Mouse (Mus musculus) forebrain, embryonic 15.5 days (tissue): Measurements from ENCODE around the gene Atp6v0a1. TPM values are rescaled to one million over a fixed set of nuclear protein-coding genes. Genes with fewer than 3 reads are reported as not detected.

Experiments used
- ATAC-seq: fragments of 200-750 bp; cut with Nextera tagmentation; replicated peaks from 2 replicates; pipeline ENCODE4 v1.8.0; 2017; ENCODE audit warnings: mild to moderate bottlenecking, moderate TSS enrichment, moderate library complexity
- H3K27ac ChIP-seq: fragments of 300-500 bp; sonication (generic); replicated peaks from 2 replicates; pipeline ENCODE4 v1.5.1; 2015; ENCODE audit warnings: mild to moderate bottlenecking, inconsistent platforms
- H3K27me3 ChIP-seq: fragments of 300-500 bp; sonication (generic); 2 replicates; pipeline ENCODE4 v1.6.1; 2015; ENCODE audit warnings: inconsistent platforms
- H3K36me3 ChIP-seq: fragments of 300-500 bp; sonication (generic); 2 replicates; pipeline ENCODE4 v1.6.1; 2015; ENCODE audit warnings: mild to moderate bottlenecking, inconsistent platforms
- H3K4me1 ChIP-seq: fragments of 300-500 bp; sonication (generic); 2 replicates; pipeline ENCODE4 v1.6.1; 2015; ENCODE audit warnings: inconsistent platforms
- H3K4me2 ChIP-seq: fragments of 300-500 bp; sonication (generic); replicated peaks from 2 replicates; pipeline ENCODE4 v1.6.1; 2015; ENCODE audit warnings: mild to moderate bottlenecking, inconsistent platforms
- H3K4me3 ChIP-seq: fragments of 300-500 bp; sonication (generic); 2 replicates; pipeline ENCODE4 v1.5.1; 2015; ENCODE audit warnings: mild to moderate bottlenecking, inconsistent platforms
- H3K9ac ChIP-seq: fragments of 300-500 bp; sonication (generic); replicated peaks from 2 replicates; pipeline ENCODE4 v1.6.1; 2015; ENCODE audit warnings: mild to moderate bottlenecking, inconsistent platforms
- H3K9me3 ChIP-seq: fragments of 300-500 bp; sonication (generic); 2 replicates; pipeline ENCODE4 v1.6.1; 2016; ENCODE audit warnings: inconsistent platforms
- WGBS: fragments of 180-500 bp; shearing (Covaris S2); methylation state at CpG from one replicate; pipeline ENCODE4 v1.1.7; 2015; ENCODE audit warnings: mixed read lengths; 5-methylcytosine and 5-hydroxymethylcytosine counted together
- polyA plus RNA-seq: library from polyadenylated mRNA; unstranded; fragments of >200 nt; fragmentation: Nextera tagmentation; extraction: Ambion mirVana; gene quantifications from 2 replicates; pipeline ENCODE4 v1.2.1, GENCODE M21; 2015

Atp6v0a1 gene
- polyA plus RNA-seq, 1 experiment from 2014 or later = 84.3 TPM

- WGBS = 31% methylated on average over 19 of the region's 19 CpGs
- Histone ChIP-seq H3K27ac (peak overlapping the region; percentile 95), H3K9me3 (no peaks in the 10 kb centered on the region), H3K9ac (peak overlapping the region; percentile 92), H3K36me3 (no peaks in the 10 kb centered on the region), H3K4me2 (peak overlapping the region; percentile 99), H3K4me1 (peaks cover 44% of the 10 kb centered on the region), H3K27me3 (peaks cover 32% of the 10 kb centered on the region), H3K4me3 (peak overlapping the region; percentile 88)
- ATAC-seq = peak; percentile 12
Observed at GRCm38 (mm10) chr11:101083083-101083697, 73.9 kb downstream of the Atp6v0a1 start.

GRCm38 (mm10) chr11:101084246-101084645 lies 75.0 kb downstream of the Atp6v0a1 start:
- ATAC-seq = no peak
- Histone ChIP-seq H3K4me1 (peaks cover 50% of the 10 kb centered on the region), H3K27ac (no peak overlapping the region), H3K9me3 (no peaks in the 10 kb centered on the region), H3K4me2 (no peak overlapping the region), H3K36me3 (peaks cover 8% of the 10 kb centered on the region), H3K4me3 (no peak overlapping the region), H3K27me3 (peaks cover 21% of the 10 kb centered on the region), H3K9ac (no peak overlapping the region)
- WGBS = 89% methylated on average over 14 of the region's 14 CpGs

- no peak overlapping the region for H3K9ac ChIP-seq
- peaks cover 47% of the 10 kb centered on the region for H3K4me1 ChIP-seq
- WGBS = 94% methylated on average over 12 of the region's 12 CpGs
- no peak overlapping the region for H3K27ac ChIP-seq
- no peaks in the 10 kb centered on the region for H3K9me3 ChIP-seq
- H3K4me3 ChIP-seq = no peak overlapping the region
- ATAC-seq = no peak
- H3K36me3 ChIP-seq = peaks cover 13% of the 10 kb centered on the region
- H3K27me3 ChIP-seq = peaks cover 16% of the 10 kb centered on the region
- no peak overlapping the region for H3K4me2 ChIP-seq
Observed at GRCm38 (mm10) chr11:101084811-101085210, 75.6 kb downstream of the Atp6v0a1 start.

GRCm38 (mm10) chr11:101085617-101086322 lies 76.5 kb downstream of the Atp6v0a1 start:
- Histone ChIP-seq H3K4me3 (no peak overlapping the region), H3K27ac (0 out of 2 replicates have a peak overlapping the region, but pooled peaks have one; percentile 86), H3K4me2 (no peak overlapping the region), H3K9ac (no peak overlapping the region), H3K4me1 (peaks cover 47% of the 10 kb centered on the region), H3K9me3 (no peaks in the 10 kb centered on the region), H3K27me3 (peaks cover 6% of the 10 kb centered on the region), H3K36me3 (peaks cover 23% of the 10 kb centered on the region)
- WGBS = 94% methylated on average over 18 of the region's 18 CpGs
- no peak for ATAC-seq

GRCm38 (mm10) chr11:101086323-101086674 lies 77.0 kb downstream of the Atp6v0a1 start:
- H3K27ac ChIP-seq = peak overlapping the region; percentile 86
- WGBS = 77% methylated on average over 6 of the region's 6 CpGs
- no peak for ATAC-seq
- H3K4me2 ChIP-seq = peak overlapping the region; percentile 89
- H3K4me1 ChIP-seq = peaks cover 45% of the 10 kb centered on the region
- H3K9ac ChIP-seq = 0 out of 2 replicates have a peak overlapping the region, but pooled peaks have one; percentile 14
- H3K4me3 ChIP-seq = peak overlapping the region; percentile 73; the same call in 1 of the 2 replicates
- peaks cover under 1% of the 10 kb centered on the region; the same call in 1 of the 2 replicates for H3K27me3 ChIP-seq
- peaks cover 28% of the 10 kb centered on the region for H3K36me3 ChIP-seq
- H3K9me3 ChIP-seq = no peaks in the 10 kb centered on the region

- WGBS = under 1% methylated on average over 52 of the region's 52 CpGs
- H3K36me3 ChIP-seq = peaks cover 35% of the 10 kb centered on the region
- H3K9ac ChIP-seq = peak within 1 kb of the TSS; percentile 76
Observed at GRCm38 (mm10) chr11:101086756-101087681, 77.8 kb downstream of the Atp6v0a1 start, which contains the start of gene Mlx. Mlx (plus strand) TSS chr11:101087277.

GRCm38 (mm10) chr11:101087682-101088055 lies 78.4 kb downstream of the Atp6v0a1 start:
- 13% methylated on average over 8 of the region's 8 CpGs for WGBS
- H3K9me3 ChIP-seq = no peaks in the 10 kb centered on the region

More at GRCm38 (mm10) chr11:101086756-101087681, 77.8 kb downstream of the Atp6v0a1 start, which contains the start of gene Mlx:
- Histone ChIP-seq H3K4me3 (peak within 1 kb of the TSS; percentile 73), H3K4me1 (peaks cover 38% of the 10 kb centered on the region), H3K4me2 (peak within 1 kb of the TSS; percentile 89), H3K27me3 (no peaks in the 10 kb centered on the region), H3K9me3 (no peaks in the 10 kb centered on the region), H3K27ac (peak within 1 kb of the TSS; percentile 86)
- ATAC-seq = peak; percentile 82

GRCm38 (mm10) chr11:101089931-101090330 lies 80.7 kb downstream of the Atp6v0a1 start:
- 92% methylated on average over 1 of the region's 1 CpGs for WGBS

More at GRCm38 (mm10) chr11:101087682-101088055, 78.4 kb downstream of the Atp6v0a1 start:
- H3K4me3 ChIP-seq = peak overlapping the region; percentile 73
- H3K27ac ChIP-seq = peak overlapping the region; percentile 86
- H3K4me2 ChIP-seq = peak overlapping the region; percentile 89
- H3K9ac ChIP-seq = peak overlapping the region; percentile 76
- no peaks in the 10 kb centered on the region for H3K27me3 ChIP-seq
- peaks cover 42% of the 10 kb centered on the region for H3K36me3 ChIP-seq
- H3K4me1 ChIP-seq = peaks cover 38% of the 10 kb centered on the region
- ATAC-seq = no peak

GRCm38 (mm10) chr11:101094930-101095313 lies 85.7 kb downstream of the Atp6v0a1 start:
- H3K27me3 ChIP-seq = no peaks in the 10 kb centered on the region
- no peak; the same call in 1 of the 2 replicates for ATAC-seq
- no peaks in the 10 kb centered on the region for H3K9me3 ChIP-seq
- H3K4me2 ChIP-seq = peak overlapping the region; percentile 83
- WGBS = 0% methylated on average over 18 of the region's 18 CpGs
- H3K4me1 ChIP-seq = peaks cover 19% of the 10 kb centered on the region
- peak overlapping the region; percentile 71 for H3K9ac ChIP-seq
- H3K27ac ChIP-seq = peak overlapping the region; percentile 89
- H3K4me3 ChIP-seq = peak overlapping the region; percentile 90
- peaks cover 68% of the 10 kb centered on the region for H3K36me3 ChIP-seq

More at GRCm38 (mm10) chr11:101089931-101090330, 80.7 kb downstream of the Atp6v0a1 start:
- ATAC-seq = no peak
- Histone ChIP-seq H3K36me3 (peaks cover 51% of the 10 kb centered on the region), H3K4me1 (peaks cover 41% of the 10 kb centered on the region), H3K4me2 (no peak overlapping the region), H3K9me3 (no peaks in the 10 kb centered on the region), H3K9ac (no peak overlapping the region), H3K27me3 (no peaks in the 10 kb centered on the region), H3K4me3 (no peak overlapping the region), H3K27ac (no peak overlapping the region)

GRCm38 (mm10) chr11:101095314-101096024 lies 86.2 kb downstream of the Atp6v0a1 start, which contains the start of gene Psmc3ip:
Psmc3ip (minus strand) TSS chr11:101095436.
- Histone ChIP-seq H3K4me3 (peak within 1 kb of the TSS; percentile 90), H3K27me3 (no peaks in the 10 kb centered on the region), H3K4me1 (peaks cover 19% of the 10 kb centered on the region), H3K27ac (peak within 1 kb of the TSS; percentile 89), H3K4me2 (peak within 1 kb of the TSS; percentile 83), H3K9ac (peak within 1 kb of the TSS; percentile 71), H3K36me3 (peaks cover 68% of the 10 kb centered on the region), H3K9me3 (no peaks in the 10 kb centered on the region)
- ATAC-seq = peak; percentile 96
- under 1% methylated on average over 43 of the region's 43 CpGs for WGBS

- Histone ChIP-seq H3K9ac (no peak overlapping the region), H3K27me3 (no peaks in the 10 kb centered on the region), H3K36me3 (peaks cover 56% of the 10 kb centered on the region), H3K4me3 (no peak overlapping the region), H3K27ac (no peak overlapping the region), H3K4me1 (peaks cover 19% of the 10 kb centered on the region), H3K9me3 (no peaks in the 10 kb centered on the region), H3K4me2 (no peak overlapping the region)
- WGBS = 90% methylated on average over 8 of the region's 8 CpGs
- ATAC-seq = no peak
Observed at GRCm38 (mm10) chr11:101098231-101098630, 89.0 kb downstream of the Atp6v0a1 start.
